In genomic region chr13:74808152-74808929, GRCm38 (mm10) we compare ENCODE assay signal across 8 mouse cellular contexts. TPM values are rescaled to one million over a fixed set of nuclear protein-coding genes. Genes with fewer than 3 reads are reported as not detected.
DNase-seq lines count a peak whose midpoint lies in the region; ATAC-seq and TF ChIP-seq lines count a peak whose summit lies in the region.

Gene Cast (minus strand): TSS chr13:74808810.

- no peak within 1 kb of the TSS for H3K27ac ChIP-seq in cortical plate, adult 2 months (ENCODE audit: insufficient read depth, low read length)
- peak within 1 kb of the TSS; percentile 62 for H3K27ac ChIP-seq in intestine, embryonic 15.5 days
- H3K27ac ChIP-seq in neural tube, embryonic 13.5 days (replicated peaks): peak within 1 kb of the TSS; percentile 52
- peak within 1 kb of the TSS; percentile 74 for H3K27ac ChIP-seq in thymus, adult 2 months (ENCODE audit: control insufficient read depth, insufficient read depth, low read length)

- H3K27me3 ChIP-seq in intestine, embryonic 15.5 days (replicated peaks): no peaks in the 10 kb centered on the region
- peaks cover 7% of the 10 kb centered on the region for H3K27me3 ChIP-seq in neural tube, embryonic 13.5 days
- H3K27me3 ChIP-seq in thymus, adult 2 months (ENCODE audit: control insufficient read depth, insufficient read depth, low read length): no peaks in the 10 kb centered on the region

- no peak for TF ChIP-seq CTCF in cortical plate, adult 2 months (IDR thresholded peaks at IDR 0.05; ENCODE audit: extremely low read depth, insufficient read depth, low read length)
- no peak for TF ChIP-seq CTCF in thymus, adult 2 months (IDR thresholded peaks at IDR 0.05; ENCODE audit: borderline replicate concordance, control insufficient read depth, extremely low read depth, insufficient read depth, low read length, poor library complexity)

- H3K36me3 ChIP-seq in intestine, embryonic 15.5 days: no peaks in the 10 kb centered on the region
- H3K36me3 ChIP-seq in neural tube, embryonic 13.5 days: no peaks in the 10 kb centered on the region
- no peaks in the 10 kb centered on the region for H3K36me3 ChIP-seq in thymus, adult 2 months (ENCODE audit: control insufficient read depth, insufficient read depth, low read length)

- 1% methylated on average over 36 of the region's 36 CpGs for WGBS in intestine, embryonic 15.5 days
- 1% methylated on average over 35 of the region's 36 CpGs for WGBS in neural tube, embryonic 13.5 days
- 2% methylated on average over 36 of the region's 36 CpGs for WGBS in thymus, adult 2 months

- peak within 1 kb of the TSS; percentile 44 for H3K4me3 ChIP-seq in cortical plate, adult 2 months (ENCODE audit: insufficient read depth, low read length)
- H3K4me3 ChIP-seq in intestine, embryonic 15.5 days (replicated peaks): peak within 1 kb of the TSS; percentile 62
- peak within 1 kb of the TSS; percentile 64 for H3K4me3 ChIP-seq in neural tube, embryonic 13.5 days
- H3K4me3 ChIP-seq in thymus, adult 2 months (ENCODE audit: control insufficient read depth, insufficient read depth, low read length): peak within 1 kb of the TSS; percentile 80

- H3K9me3 ChIP-seq in intestine, embryonic 15.5 days: no peaks in the 10 kb centered on the region
- no peaks in the 10 kb centered on the region for H3K9me3 ChIP-seq in neural tube, embryonic 13.5 days

- H3K4me1 ChIP-seq in cortical plate, adult 2 months (ENCODE audit: control insufficient read depth, insufficient read depth, low read length): no peaks in the 10 kb centered on the region
- H3K4me1 ChIP-seq in intestine, embryonic 15.5 days (replicated peaks): no peaks in the 10 kb centered on the region
- peaks cover 12% of the 10 kb centered on the region for H3K4me1 ChIP-seq in neural tube, embryonic 13.5 days (replicated peaks)
- H3K4me1 ChIP-seq in thymus, adult 2 months (replicated peaks; ENCODE audit: control insufficient read depth, insufficient read depth, low read length): peaks cover 8% of the 10 kb centered on the region

- peak within 1 kb of the TSS; percentile 87 for H3K4me2 ChIP-seq in intestine, embryonic 15.5 days (replicated peaks)
- H3K4me2 ChIP-seq in neural tube, embryonic 13.5 days: peak within 1 kb of the TSS; percentile 99

- no peak for TF ChIP-seq POLR2A in cortical plate, adult 2 months (IDR thresholded peaks at IDR 0.05; ENCODE audit: extremely low read depth, insufficient read depth, low read length)
- TF ChIP-seq POLR2A in thymus, adult 2 months (IDR thresholded peaks at IDR 0.05; ENCODE audit: control insufficient read depth, extremely low read depth, insufficient read depth, low read length, poor library complexity): peak; percentile 66

- DNase-seq in right cerebral cortex, adult 18-20 months: peak; percentile 1
- DNase-seq in right cerebral cortex, postnatal 36 days (ENCODE audit: low spot score in 2 of 2): no peak
- DNase-seq in gastrocnemius, postnatal 4 days (ENCODE audit: low spot score in 2 of 2): peak; percentile 53 to 64
- peak; percentile 73 to 79 for DNase-seq in lung, adult 18-20 months
- DNase-seq in thymus, adult 2 months: peak; percentile 70

- peak; percentile 95 for ATAC-seq in intestine, embryonic 15.5 days
- peak; percentile 92 for ATAC-seq in neural tube, embryonic 13.5 days (ENCODE audit: low read depth)

- H3K9ac ChIP-seq in intestine, embryonic 15.5 days: peak within 1 kb of the TSS; percentile 67
- H3K9ac ChIP-seq in neural tube, embryonic 13.5 days: peak within 1 kb of the TSS; percentile 75

RNA-seq across cellular contexts. Expression of gene Cast, which starts in this region (rescaled TPM):
- polyA plus RNA-seq in cortical plate, adult 2 months (2012; rRNA removed): 6.1 and 6.5 TPM in 2 replicates
- 100 to 1,000 TPM in 1 of 2 experiments, 10 to 100 TPM in 1; 85.8 to 101 TPM for total RNA-seq in gastrocnemius, postnatal 4 days (2021)
- 27.9 and 30.5 TPM in 2 replicates for polyA plus RNA-seq in intestine, embryonic 15.5 days (2015; fragmentation: Nextera tagmentation; extraction: Ambion mirVana)
- polyA plus RNA-seq in neural tube, embryonic 13.5 days (2015; fragmentation: Nextera tagmentation; extraction: Ambion mirVana): 12.7 and 14.0 TPM in 2 replicates
- polyA plus RNA-seq in thymus, adult 2 months (2012; rRNA removed): 10.7 and 12.3 TPM in 2 replicates

Comparison
In these comparisons a context has a peak if more than half of its experiments do, and no peak if none do; other contexts are left out.
1. DNase-seq: peak in right cerebral cortex, adult 18-20 months (single experiment), gastrocnemius, postnatal 4 days (2 of 2), lung, adult 18-20 months (2 of 2) and thymus, adult 2 months (single experiment); none in right cerebral cortex, postnatal 36 days (0 of 2).
2. Peak in every context shown above with its lines, with median percentiles within 50 percentile points of each other: H3K4me3 ChIP-seq.